Mouse (Mus musculus): ENCODE results near the gene Arfip1.
A peak's percentile ranks its signal among the peaks of the same experiment; 100 is the strongest.

The Arfip1 gene

DNA sequence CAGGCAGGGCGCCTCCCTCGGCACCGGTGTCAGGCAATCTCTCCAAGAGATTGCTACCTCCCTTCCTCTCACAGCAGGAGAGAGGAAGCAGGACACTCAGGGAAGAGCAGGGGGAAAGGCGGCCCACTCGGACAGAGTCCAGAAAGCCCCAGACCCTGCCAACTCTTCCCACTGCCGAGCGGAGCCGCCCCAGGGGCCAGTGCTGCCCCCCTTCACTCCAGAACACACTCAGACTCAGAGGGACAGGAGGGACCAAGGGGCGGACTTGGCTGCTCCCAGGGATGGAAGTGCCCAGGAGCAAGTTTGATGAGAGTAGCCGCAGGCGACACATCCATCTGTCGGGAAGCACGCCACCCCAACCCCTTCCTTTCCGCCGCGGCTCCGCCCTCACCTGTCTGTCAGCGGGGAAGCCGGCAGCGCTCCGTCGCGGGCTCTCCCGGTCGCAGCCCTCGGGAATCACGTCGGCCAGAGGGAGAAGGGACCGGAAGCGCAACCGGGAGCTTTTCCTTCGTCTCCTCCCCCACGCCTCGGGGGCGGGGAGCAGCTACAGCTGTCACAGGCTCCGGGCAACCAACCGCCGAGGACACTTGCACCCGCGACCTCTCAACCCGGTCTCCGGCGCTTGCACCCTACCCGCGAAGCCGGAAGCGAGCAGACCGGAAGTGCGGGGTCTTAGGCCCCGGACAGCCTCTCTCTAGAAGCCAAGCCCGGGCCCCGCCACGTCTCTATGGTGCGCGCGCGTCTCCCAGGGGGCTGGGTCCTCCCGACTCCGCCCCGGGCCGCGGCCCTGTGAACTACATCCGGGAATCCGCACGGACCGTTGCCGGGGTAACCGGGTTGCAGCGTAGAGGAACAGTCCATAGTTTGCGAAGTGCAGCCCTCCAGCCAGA lies at the start of gene Arfip1:
Arfip1 (minus strand) TSS at position 603 of the 890 bp plus-strand sequence.
- peak; percentile 95 for DNase-seq (ENCODE audit: low read depth, low spot score)

DNA sequence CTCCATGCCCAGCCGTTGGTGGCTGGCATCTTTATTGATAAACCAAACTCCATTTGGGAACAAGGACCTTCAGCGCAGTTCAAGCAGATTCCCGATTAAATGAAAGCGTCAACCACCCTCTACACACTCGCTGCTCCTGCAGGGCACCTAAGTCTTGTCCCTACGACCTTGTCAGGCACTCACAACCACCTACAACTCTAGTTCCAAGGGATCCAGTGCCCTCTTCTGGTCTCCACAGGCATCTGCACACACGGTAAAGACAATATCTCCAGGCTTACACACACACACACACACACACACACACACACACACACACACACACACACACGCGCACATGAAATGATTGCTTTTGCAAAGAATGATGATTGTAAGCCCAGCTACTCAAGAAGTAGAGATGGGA lies 49.2 kb upstream of the Arfip1 start:
- DNase-seq (ENCODE audit: low read depth, low spot score) = no peak

DNA sequence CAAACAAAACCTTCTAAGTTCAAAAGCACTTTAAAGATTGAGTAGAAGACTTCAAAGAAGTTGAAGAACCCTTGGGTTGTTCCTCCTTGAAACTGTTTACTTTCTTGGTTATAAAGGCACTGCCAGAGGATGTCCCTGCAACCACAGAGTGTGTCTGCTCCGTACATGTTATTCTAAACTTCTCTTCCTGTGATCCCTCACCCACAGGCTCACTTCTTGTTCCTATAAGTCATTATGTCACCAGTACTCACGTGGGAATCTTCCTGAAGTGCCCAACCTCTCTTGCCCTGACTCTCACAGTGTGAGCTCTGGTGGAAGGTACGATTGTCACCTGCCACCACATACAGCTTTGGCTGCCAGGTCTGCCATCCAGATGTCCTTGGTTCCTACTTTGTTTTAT lies 39.6 kb upstream of the Arfip1 start:
- no peak for DNase-seq (ENCODE audit: low read depth, low spot score)

DNA sequence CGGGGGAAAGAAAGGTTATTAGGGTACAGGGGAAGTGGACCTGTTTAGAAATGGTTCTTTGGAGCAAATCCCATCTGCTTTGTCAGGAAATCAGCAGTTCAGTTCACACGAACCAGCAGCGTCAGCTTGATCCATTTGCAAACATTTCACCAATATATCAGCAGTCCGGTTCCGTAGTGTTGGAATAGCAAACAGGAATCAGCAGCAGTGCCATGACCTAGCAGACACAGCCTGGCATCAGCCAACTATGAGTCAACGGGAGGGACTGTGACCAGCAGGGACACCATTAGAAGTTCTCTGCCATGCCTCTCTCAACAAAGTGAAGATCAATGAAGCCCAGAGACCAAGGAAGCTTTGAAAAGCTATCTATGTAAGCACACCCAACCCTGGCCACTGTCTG lies 37.3 kb upstream of the Arfip1 start:
- no peak for DNase-seq (ENCODE audit: low read depth, low spot score)

DNA sequence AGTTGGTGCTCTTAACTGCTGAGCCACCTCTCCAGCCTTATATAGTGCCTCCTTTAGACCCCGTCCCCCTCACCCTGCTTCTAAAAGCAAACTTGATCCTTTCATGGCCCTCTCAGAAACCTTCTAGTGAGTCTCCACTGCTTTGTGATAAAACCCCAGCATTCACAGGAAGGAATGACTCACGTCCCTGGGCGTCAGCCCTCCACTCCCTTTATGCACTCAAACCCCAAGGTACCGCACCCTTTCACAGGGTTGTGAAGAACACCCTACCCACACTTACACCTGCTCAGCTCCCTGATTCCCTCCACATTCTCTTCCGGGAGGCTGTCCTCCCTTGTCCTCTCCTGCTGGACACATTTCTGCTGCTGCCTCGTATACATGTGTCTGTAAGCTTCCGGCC lies 36.6 kb upstream of the Arfip1 start:
- no peak for DNase-seq (ENCODE audit: low read depth, low spot score)

DNA sequence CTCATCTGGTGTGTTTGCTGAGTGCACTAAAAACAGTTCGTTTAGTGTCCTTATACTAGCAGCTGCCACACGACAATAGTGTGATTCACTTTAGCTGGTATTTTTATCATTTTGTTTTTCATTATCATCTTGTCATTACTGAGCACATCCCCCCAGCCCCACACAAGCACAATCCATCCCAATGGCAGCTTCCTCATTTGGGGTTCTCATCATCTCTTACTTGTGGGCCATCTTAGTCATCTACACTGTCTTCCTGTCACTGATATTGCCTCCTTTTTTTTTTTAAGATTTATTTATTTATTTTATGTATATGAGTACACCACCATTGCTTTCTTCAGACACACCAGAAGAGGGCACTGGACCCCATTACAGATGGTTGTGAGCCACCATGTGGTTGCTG lies 36.2 kb upstream of the Arfip1 start:
- no peak for DNase-seq (ENCODE audit: low read depth, low spot score)

DNA sequence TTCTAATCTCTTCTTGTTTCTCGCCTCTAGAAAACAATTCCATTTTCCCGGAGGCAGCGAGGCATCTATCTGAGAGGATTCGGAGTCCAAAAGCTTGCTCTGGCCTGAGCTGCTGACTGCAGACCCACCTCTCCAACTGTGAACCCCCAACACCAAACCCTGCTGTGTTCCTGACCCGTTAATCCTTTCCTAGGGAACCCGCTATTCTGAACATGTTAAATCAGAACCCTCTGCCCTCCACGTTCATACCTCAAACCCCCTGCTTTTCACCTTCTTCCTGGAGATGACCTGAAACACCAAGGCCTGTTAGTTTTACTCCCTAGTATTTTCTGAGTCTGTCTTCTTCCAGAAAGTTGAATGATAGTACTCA lies 33.4 kb upstream of the Arfip1 start:
- no peak for DNase-seq (ENCODE audit: low read depth, low spot score)

DNA sequence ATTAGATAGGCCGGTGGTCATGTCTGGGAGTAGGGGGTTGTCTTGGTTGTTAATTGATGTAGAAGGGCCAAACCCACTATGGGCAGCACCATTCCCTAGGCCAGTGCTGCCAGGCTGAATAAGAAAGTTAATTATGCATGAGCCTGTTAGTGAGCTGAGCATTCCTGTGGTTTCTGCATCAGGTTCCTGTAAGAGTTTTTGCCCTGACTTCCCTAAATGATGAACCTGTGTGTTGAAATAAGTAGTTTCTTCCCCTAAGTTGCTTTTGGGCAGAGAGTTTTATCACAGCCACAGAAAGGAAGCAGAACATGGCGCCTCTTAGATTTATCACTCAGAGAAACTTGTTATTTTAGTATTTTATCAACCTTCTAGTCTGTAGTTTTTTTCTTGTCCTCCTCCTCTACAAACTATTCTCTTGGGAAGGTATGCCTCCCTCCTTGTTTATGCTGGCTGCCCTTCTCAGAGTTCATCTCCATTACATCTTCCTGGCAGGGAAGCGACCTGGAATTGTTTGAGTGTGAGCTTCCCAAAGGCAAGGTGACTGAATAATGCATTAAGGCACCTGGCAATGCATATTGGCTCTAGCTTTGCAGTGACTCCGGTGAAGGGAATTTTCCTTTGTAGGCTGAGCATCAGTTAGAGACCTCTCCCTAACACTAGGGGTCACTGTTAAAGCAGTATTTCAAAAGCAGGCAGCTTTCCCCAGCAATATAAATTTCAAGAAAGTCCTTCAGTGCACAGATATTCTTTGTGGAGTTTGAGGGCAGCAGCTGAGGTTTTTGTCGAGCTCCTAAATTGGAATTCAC lies 32.8 kb upstream of the Arfip1 start:
- DNase-seq (ENCODE audit: low read depth, low spot score) = peak; percentile 44

DNA sequence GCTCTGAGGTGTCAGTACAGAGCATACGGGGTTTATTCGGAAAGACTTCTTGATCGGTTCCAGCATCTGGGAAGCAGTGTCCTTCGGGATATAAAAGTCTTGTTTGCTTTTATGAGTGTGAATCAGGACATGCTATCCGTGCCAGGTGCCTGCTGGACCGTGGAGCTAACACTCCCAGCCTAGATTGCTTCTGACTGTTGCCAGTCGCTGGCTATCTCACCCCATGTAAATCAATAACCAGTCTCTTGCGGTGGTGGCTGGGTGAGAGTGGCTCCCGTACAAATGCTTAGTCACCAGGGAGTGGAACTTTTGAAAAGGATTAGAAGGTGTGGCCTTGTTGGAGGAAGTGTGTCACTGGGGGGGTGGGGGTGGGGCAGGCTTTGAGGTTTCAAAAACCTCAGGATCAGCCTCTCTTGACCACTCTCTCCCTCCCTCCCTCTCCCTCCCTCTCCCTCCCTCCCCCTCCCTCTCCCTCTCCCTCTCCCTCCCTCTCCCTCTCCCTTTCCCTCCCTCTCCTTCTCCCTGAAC lies 27.8 kb upstream of the Arfip1 start:
- DNase-seq (ENCODE audit: low read depth, low spot score) = no peak

DNA sequence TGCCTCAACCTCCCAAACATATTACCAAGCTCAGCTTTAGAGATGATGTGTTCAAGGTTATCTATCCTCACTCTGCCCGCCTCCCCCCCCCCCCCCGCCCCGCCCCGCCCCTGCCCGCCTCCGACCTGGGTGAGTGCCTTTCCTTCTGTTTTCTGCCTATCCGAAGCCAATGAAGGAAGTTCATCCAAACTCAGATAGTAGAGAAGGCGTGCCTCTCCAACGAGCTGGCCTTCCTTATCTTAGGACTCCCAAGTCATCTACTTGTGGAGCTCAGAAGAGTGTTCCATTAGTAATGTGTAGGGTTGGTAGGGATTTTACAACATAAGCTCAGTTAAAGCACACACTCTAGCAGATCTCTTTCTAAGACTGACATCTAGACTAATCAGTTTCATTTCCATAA lies 20.8 kb upstream of the Arfip1 start:
- no peak for DNase-seq (ENCODE audit: low read depth, low spot score)

DNA sequence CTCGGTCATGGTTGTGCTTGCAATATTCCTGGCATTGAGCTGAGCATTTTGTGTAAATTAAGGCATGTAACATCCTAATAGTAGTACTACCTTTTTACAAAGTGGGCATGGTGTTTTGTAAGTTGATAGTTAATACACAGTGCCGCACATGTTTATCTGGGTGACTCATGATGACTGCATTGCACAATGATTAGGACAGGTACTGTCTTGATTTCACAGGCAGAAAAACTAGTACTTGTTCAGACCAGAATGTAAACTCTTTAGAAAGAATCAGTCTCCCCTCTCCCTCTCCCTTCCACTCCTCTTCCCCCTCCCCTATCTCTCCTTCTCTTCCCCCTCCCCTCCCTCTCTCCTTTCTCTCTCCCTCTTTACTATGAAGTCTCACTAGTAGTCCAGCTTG lies 20.3 kb upstream of the Arfip1 start:
- DNase-seq (ENCODE audit: low read depth, low spot score) = no peak

DNA sequence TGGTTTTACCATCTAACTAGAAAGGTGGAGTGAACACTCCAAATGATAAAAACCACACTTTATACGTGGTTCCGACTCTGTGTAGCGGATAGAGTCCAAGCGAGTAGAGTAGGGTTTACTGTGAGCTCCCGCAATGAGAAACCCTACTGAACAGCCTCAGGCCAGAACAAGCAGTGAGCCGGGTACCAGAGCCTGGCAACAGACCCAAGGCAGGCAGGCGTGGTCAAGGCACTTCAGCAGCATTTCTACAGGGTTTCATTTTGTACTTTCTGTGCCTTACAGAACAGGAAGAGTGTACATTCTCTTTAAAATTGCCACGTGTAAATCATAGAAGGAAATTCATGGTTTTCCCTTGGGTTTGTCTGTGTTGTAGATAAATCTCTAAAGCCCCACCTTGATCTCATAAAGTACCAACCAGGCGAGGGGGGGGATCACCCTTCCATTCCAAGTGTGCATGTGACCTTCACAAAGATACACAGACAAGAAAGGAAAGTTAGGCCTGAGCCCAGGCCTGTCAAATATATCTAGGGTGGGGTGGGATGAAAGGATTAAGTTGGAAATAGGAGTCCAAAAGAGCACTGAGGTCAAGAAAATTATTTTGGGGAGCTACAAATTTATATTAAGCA lies 19.6 kb upstream of the Arfip1 start:
- DNase-seq (ENCODE audit: low read depth, low spot score) = no peak

DNA sequence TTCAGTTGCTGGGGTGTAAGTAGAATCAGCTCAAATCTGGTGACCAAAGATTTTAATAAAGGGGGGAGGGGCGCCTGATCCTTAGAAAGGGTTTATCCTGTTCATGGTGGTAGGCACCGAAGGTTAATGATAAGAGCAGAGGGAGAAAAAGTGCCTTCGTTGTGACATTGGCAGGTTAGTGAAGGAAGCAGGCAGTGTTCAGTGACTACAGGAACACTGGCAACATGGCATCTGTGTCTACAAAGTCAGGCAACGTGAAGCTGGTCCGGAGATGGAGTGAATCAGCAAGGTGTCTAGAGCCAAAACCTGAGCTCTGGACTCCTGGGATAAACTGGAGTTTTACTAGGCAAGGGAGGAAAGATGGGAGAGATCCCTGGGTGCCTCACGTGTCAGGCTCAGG lies 16.3 kb upstream of the Arfip1 start:
- DNase-seq (ENCODE audit: low read depth, low spot score) = no peak

DNA sequence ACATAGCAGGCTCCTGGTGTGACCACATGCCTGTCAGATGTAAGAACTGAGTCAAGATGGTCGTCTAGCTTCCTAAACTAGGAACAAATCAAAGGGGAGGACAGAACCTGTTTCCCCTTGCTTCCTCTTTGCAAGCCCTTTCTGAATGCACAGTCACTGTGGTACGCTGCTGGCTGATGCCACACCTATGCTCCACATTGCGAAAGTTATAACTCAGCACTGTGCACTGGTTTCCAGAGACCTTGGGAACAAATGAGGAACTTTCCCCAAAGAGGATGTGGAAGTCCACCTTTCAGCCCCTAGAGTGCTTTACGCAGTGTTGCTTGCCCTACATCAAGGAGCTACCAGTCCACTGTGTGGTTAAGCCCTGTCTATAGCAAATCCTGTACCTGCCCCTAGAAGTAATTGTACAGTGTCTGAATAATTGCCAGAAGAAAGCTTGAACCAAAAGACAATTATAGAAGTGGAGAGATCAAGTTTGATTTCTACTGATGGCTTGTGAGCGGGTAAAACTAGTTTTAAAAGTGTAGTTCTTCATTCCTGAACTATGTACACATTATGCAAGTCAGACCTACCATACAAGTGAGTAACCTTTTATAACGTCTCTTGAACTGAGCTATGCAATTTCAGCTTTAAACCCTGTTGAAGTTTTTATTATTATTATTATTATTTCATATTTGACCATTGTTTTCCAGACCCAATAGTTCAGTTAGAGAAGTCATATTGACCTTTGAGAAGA lies 15.7 kb upstream of the Arfip1 start:
- DNase-seq (ENCODE audit: low read depth, low spot score) = no peak

DNA sequence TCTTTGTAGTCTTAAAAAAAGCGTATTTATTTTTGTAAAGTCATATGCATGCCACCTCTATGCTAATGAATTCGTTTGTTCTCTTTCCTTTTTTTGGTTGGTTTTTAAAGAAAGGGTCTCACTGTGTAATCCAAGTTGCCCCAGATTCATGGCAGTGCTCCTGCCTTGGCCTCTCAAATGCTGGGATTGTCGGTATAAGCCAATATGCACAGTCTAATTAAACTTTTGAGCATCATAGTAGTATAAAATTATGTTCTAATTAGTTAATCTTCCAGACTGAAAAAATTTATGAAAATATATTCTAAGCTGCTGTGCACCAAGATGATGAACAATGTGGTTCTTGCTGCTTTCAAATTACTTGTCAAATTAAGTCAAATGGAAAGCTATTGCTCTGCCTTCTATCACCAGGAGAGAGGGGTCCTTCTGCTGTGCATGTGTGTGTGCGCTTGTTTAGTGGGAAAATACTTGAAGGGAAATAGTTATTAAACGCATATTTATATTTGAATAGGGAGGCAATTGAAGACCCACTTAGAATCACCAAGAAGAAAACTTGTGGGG lies 13.3 kb upstream of the Arfip1 start:
- DNase-seq (ENCODE audit: low read depth, low spot score) = no peak

DNA sequence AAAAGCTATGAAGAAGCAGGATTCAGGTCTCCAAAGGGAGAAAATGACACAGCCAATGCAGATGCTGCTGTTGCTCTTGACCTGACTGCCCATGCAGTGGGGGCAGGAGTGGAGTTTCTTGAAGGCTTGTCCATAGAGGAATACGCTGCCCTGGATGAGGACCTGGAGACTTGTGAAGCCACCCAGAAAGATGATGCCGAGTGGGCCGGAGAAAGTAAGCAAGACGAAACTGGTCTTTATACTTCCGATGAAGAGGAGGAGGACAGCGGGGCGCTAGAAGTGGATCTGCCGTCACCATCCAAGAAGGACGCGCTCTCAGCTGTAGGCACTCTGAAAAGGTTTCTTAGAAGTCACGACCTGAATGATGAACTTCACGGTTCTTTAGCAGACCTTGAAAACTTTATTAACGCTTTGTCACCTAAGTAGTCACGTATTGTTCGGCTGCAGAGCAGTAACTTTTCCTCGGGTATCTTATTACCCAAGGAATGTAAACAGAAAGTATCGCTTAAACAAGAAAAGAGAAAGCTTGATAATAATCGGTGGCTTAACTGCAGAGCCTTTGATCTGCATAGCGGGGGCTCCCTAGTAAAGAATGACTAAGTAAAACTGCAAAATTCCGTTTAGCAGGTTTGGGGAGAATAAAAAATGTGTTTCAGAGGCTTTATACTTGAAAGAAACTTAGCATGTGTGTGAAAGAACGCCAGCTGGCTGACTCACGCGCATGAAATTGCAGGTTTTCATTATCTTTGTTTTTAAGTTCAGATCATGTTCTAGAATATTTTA lies 12.7 kb upstream of the Arfip1 start:
- DNase-seq (ENCODE audit: low read depth, low spot score) = peak; percentile 34

DNA sequence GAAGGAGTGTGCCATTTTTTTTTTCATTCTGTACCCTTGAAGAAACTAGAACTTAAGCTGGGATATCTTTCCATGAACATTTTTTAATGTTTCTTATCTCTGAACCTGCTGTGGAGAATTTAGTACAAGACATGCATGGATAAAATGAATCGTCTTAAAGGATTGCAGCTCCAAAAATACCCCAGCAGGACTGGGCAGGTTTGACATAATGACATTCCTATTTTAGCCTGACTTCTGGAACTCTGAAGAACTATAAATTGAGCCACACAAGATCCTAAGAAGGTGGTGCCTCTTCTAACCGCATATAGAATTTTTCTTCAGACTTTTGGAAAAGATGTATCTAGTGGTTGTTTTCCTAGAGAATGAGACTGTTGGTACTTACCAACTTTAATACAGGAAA lies 10.8 kb upstream of the Arfip1 start, which contains the start of gene Tigd4:
Tigd4 (plus strand) TSS at position 301 of the 400 bp plus-strand sequence.
- DNase-seq (ENCODE audit: low read depth, low spot score) = no peak

DNA sequence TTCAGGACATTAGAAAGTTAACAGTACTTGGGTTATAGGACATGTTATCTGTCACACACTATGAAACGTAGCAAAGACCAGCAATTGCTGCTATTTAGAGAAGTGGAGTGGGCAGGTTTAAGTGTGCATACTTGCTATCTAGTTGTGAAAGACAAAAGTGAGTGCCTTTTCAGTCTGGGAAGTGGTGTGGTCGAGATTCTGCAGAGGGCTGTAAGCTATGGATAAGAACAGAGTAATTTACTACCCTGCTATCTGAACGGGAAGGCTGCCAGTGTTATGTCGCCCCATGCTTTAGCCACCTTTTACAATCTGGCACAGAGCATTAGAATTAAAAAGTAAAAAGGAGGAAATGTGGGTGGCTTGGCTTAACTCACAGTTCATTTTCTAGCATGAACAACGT lies 4.3 kb upstream of the Arfip1 start:
- no peak for DNase-seq (ENCODE audit: low read depth, low spot score)

DNA sequence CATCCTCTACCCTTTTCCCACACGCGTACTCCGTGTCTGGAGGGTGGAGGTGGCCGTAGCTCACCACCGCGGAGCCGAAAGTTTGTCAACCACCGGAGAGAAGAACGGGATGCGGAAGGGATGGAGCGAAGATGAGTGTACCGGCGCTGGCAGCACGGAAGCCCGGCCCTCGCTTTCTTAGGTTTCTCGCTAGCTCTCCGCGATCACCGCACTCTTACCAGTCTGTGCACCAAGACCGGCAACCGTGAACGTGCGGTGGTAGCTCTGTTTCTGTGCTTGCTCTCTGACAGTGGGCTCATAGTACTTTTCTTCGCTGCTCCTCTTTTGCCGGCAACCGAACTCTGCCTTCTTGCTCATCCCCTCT lies 470 bp upstream of the Arfip1 start:
- no peak for DNase-seq (ENCODE audit: low read depth, low spot score)

DNA sequence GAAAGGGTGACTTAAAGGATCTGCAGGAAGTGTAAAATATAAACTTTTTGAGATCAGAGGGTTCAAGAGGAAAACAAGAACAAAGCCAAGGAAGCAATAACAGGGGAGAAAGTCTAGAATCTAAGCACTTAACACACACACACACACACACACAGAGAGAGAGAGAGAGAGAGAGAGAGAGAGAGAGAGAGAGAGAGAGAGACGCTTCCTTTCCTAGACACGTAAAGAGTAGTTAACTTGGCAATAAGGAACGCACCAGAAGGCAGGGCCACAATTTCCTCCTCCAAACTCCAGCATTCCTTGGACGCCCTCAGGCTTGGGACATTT lies 766 bp downstream of the Arfip1 start:
- no peak for DNase-seq (ENCODE audit: low read depth, low spot score)

DNA sequence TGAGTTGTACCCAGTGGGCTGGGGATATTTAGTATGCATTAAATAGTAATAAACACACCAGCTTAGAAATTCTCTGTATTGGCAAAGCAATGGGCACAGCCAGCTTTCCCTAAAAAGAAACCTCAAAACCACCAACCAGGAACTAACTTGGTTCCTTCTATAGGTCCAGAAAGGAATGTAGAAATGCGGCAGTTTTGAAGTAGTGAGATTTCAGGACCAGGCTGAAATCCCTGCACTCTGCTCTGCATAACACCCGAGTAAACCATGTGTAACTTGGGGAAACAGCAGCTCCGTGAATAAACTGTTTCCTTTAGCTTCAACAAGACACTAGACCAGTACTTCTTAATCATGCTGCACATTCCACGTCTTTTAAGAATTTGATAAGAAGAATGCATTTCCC lies 1.7 kb downstream of the Arfip1 start:
- no peak for DNase-seq (ENCODE audit: low read depth, low spot score)

Measured in mesoderm, embryonic 11.5 days (tissue).